Mouse (Mus musculus): ENCODE data around the gene Kcnt2.
A peak's percentile ranks its signal among the peaks of the same experiment; 100 is the strongest.

Kcnt2 gene

DNA sequence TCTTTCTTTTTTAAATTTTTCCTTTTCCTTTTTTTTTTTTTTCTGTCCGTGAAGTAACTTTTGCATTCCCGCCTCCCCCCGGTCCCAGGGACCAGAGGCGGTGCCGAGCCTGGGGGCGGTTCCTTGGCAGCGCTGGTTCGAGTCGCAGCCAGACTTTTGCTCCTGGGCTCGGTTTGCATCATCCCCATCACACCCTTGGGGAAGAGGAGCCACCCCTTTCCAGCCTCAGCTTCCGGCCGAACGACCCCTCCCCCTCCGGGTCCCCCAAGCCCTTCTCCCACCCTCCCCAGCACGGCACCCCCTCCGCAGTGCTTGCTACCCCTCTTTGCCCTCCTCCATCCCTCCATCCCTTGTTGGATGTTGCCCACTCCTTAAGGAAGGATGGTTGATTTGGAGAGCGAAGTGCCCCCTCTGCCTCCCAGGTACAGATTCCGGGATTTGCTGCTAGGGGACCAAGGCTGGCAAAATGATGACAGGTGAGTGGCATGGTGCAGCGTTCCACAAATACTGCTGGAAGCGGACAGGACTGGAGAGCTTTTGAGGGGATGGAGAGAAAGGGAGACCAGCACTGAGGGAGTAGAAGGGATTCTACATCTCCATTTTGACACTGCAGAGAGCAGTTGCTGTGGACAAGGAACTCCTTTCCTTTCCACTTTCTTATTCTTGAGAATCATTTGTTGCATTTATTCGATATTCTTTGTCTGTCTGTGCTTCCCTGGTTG lies at the start of gene Kcnt2:
TSS of gene Kcnt2 (plus strand) at position 283 of the 722 bp plus-strand sequence.
- DNase-seq, result peak; percentile 12 to 23

DNA sequence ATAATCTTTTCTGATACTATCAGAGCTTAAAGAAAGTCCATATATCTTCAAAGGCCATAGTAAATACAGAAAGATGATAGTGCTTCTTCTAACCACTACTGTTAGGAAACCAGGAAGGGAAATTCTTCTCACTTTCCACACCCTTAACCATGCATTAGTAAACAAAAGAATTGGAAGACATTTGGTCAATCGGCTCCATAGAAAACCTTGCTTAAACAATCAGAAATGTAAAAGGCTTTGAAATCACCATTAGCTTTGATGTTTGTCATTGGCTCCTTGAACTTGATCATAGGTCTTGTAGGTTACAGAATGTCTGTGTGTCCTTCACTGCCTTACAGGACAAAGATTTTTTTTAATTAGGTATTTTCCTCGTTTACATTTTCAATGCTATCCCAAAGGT lies 40.6 kb upstream of the Kcnt2 start:
- no peak for DNase-seq

GRCm38 (mm10) chr1:140225221-140225620 lies 20.7 kb upstream of the Kcnt2 start:
- DNase-seq, result no peak

GRCm38 (mm10) chr1:140226673-140227072 lies 19.3 kb upstream of the Kcnt2 start:
- no peak for DNase-seq

DNA sequence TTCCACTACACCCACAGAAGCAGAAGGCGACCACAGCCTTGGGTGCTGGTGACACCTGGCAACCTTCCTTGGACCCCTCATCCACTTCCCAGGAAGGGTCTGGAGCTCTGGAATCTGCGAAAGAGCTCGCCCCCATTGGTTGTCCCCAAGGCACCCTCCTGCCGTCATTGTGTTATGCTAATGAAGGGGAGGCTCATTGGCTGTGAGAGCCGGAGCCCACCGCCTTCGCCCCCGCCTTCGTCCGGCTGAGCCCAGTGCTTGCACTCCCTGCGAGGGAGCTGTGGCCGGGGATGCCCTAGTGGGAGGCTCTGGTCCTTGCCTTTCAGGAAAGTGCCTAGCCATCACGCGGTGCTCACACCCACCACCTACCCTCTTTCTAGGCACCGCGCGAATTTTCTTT lies 493 bp upstream of the Kcnt2 start:
- DNase-seq, result peak; percentile 6 to 7

DNA sequence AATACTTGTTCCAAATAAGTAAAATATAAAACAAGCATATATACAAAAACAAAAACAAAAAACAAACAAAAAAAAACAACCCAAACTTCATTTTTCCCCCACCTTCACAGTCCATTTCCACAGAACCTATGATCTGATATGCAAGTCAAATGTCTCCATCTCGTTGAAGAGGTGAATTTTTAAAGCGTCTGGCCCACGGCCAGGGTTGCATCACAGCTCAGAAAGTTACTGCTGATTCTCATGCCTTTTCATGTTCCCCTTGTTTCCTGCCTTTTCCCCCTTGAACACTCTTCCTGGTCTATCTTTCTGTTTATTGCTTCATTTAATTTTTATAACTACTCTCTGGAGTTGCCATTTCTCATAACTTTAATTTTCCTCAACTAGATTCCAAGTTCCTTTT lies 18.7 kb downstream of the Kcnt2 start:
- peak; percentile 7 to 18 for DNase-seq

GRCm38 (mm10) chr1:140266047-140266446 lies 20.1 kb downstream of the Kcnt2 start:
- DNase-seq, result no peak

DNA sequence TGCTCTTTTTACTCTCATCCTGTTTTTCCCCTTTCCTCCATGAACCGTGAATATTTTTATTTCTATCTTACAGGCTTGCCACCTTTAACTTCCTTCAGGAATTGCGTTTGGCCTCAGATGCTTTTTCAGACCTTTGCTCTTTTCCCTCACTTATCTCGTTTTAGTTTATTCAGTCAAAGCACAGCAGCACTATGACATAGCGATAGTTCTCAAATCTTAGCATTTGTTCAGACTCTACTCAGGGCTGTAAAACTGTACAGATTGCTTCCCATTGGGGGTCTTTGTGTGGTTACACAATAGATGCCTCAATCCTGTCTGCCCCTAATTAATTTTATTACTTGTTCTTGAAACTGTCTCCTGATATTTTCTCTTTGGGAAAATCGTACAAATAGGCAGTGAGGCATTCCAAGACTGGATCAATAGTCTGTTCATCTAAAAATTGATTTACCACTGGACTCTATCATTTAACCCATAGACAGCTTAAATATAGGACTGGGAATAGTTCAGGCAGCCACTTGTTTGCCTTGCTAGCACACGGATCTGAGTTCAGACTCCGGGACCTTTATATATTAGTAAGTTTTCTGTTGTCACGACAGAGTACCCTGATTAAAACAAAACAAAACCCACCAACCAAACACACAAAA lies 20.8 kb downstream of the Kcnt2 start:
- DNase-seq, result no peak

DNA sequence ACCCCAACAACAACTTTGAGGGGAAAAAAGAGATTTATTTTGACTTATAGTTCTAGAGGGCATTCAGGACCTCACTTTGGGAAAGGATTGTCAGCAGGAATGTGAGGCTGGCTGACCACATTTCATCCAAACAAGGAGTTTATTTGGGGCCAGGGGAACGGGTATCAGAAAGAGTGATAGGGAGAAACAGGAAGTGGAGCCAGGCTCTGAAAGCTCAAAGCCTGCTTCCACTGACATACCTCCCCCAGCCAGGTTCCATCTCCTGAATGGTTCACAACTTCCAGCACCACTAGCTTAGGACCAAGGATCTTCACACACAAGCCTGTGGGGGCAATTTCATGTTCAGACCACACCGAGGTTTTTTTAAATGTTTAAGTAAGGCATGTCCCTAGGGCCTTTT lies 21.3 kb downstream of the Kcnt2 start:
- no peak for DNase-seq

- DNase-seq, result no peak
Observed at GRCm38 (mm10) chr1:140273624-140274023, 27.7 kb downstream of the Kcnt2 start.

GRCm38 (mm10) chr1:140275813-140276212 lies 29.9 kb downstream of the Kcnt2 start:
- no peak for DNase-seq

DNA sequence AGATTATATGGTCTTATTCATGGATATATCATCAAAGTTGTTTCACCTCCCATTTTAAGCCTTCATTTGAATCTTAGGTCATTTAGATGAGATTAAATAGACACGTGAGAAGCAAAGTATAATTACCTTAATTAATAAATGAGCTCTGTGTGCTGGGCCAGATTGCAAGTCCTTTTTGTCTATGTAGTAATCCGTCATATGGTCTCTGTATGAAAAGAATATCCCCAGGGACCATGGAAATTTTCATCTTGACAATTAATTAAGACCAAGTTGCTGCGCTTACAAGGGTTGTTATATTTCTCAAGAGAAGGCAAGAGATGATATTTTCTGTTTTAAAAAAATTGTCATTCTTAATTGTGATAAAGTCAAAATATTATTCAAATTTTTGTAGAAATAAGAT lies 47.2 kb downstream of the Kcnt2 start:
- DNase-seq, result no peak

GRCm38 (mm10) chr1:140295482-140295881 lies 49.5 kb downstream of the Kcnt2 start:
- DNase-seq, result no peak

DNA sequence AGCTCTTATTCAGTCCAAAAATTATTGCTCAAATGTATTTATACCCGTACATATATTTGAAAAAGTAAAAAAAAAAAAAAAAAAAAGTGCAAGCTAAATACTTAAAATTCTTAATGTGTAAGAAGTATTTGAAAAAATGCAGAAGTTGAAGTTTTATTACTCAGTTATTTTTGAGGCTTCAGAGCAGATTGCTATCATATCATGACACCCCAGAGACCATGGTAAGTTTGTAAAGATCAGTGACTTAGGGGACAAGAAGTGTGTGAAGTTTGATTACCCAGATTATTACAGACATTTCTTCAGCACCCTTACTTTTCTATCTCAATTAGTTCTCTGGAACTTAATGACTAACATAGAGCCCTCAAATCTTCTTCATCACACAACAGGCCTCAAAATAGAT lies 58.3 kb downstream of the Kcnt2 start:
- DNase-seq, result no peak

- no peak for DNase-seq
Observed at GRCm38 (mm10) chr1:140305344-140305743, 59.4 kb downstream of the Kcnt2 start.

- peak in 1 of 2 experiments; percentile 4 for DNase-seq
Observed at GRCm38 (mm10) chr1:140306339-140306738, 60.4 kb downstream of the Kcnt2 start.

DNA sequence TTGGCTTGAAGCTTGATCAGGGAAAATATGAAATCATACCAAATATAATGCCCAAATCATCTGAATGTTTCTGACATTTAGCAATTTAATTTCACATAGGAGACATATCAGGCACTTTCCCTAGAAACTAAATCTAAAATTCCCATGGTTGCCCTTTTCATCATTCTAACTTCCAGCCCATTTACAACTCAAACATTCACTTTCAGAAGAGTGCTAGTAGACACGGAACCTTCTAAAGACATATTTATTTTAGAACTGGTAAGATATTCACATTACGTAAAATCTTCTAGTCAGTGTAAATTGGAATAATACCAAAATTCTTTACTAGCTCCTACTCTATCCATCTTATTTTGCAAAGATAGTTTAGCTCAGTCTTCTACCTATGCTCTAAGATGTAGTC lies 64.8 kb downstream of the Kcnt2 start:
- no peak for DNase-seq

DNA sequence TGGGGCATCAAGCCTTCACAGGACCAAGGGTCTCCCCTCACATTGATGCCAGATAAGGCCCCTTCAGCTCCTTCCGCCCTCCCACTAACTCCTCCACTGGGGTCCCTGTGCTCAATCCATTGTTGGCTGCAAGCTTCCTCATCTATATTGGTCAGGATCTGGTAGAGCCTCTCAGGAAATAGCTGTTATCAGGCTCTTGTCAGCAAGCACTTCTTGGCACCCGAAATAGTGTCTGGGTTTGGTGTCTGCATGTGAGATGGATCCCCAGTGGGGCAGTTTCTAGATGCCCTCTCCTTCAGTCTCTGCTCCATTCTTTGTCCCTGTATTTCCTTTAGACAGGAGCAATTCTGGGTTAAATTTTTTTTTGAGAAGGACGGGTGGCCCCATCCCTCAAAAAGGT lies 79.1 kb downstream of the Kcnt2 start:
- no peak for DNase-seq

- DNase-seq, result no peak
Observed at GRCm38 (mm10) chr1:140326709-140327108, 80.8 kb downstream of the Kcnt2 start.

GRCm38 (mm10) chr1:140333702-140334101 lies 87.7 kb downstream of the Kcnt2 start:
- DNase-seq, result no peak

DNA sequence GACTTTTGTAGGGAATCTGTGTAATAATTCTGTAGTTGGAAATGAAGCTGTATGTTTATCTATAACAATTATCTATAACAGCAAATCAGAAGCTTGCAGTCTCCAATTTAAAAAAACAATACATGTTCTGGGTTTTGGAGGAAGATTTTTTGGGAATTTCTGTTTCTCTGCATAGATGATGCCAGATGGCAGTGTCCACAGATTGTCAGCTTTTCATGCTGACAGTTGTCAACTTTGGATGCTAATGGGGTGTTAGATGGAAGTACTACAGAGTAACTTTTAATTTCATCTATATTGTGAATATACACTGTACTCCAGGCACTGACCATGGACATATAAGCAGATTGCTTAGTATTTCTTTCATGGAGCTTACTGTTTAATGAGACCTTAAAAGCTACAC lies 92.5 kb downstream of the Kcnt2 start:
- DNase-seq, result no peak

- no peak for DNase-seq
Observed at GRCm38 (mm10) chr1:140339368-140339767, 93.4 kb downstream of the Kcnt2 start.

- DNase-seq, result no peak
Observed at GRCm38 (mm10) chr1:140364787-140365186, 118.8 kb downstream of the Kcnt2 start.

- no peak for DNase-seq
Observed at GRCm38 (mm10) chr1:140373532-140373931, 127.6 kb downstream of the Kcnt2 start.

DNA sequence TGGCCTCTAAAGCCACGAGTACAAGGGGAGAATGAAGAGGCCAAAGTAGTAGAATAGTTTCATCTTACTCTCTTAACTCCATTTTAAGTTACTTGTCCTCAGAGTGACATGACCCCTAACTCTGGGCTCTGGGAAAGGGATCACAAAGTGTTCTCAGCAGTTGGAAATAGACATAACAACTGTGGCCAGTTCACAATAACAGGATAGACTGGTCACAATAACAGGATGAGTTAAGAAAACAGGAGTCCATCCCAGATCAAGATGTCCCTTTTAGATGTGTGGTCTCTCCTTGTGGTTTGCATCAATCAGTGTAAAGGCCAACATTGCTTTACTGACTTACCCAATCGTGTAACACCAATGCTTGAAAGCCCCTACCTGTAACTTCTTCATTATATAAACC lies 132.8 kb downstream of the Kcnt2 start:
- no peak for DNase-seq
